Mouse (Mus musculus): ENCODE data around the gene Ptprd. TPM values are rescaled to one million over a fixed set of nuclear protein-coding genes. Genes with fewer than 3 reads are reported as not detected.

Gene Ptprd
- total RNA-seq, 1 experiment from 2014 or later = not detected

DNA sequence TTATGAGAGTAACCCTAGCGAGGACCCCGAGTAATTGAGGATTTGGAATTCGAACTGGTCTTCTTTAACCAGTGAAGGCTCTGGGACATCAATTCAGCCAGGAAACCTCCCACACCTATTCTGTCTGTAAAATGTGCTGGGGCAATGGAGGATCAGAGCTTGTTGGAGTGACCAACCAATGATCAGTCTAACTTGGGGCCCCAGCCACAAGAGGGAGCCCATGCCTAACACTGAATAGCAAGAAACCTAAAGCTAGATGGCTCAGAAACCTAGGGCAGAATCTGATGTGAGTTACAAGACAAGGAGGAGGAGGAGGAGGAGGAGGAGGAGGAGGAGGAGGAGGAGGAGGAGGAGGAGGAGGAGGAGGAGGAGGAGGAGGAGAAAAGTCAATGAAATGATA, 1128.6 kb downstream of the Ptprd start:
- no peak for ATAC-seq (replicated peaks; ENCODE audit: insufficient number of reproducible peaks, low FRiP score, low TSS enrichment, poor library complexity, severe bottlenecking)

DNA sequence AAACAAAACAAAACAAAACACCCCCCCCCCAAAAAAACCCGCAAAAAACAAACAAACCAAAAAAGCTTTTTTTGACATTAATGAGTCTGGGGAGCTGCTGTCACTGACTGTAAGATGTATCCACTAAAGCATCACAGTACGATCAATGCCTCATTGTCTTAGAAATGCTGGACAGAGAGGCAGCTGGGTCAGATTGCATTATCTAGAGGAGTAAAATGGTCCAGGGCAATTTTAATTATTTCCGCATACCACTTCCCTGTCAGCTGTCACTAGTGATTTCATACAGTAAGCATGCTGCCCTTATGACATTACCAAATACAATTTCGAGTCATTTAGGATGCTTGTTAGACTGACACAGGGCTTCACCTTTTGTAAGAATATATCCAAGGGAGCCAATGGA, 1134.2 kb downstream of the Ptprd start:
- ATAC-seq (replicated peaks; ENCODE audit: insufficient number of reproducible peaks, low FRiP score, low TSS enrichment, poor library complexity, severe bottlenecking) = no peak

DNA sequence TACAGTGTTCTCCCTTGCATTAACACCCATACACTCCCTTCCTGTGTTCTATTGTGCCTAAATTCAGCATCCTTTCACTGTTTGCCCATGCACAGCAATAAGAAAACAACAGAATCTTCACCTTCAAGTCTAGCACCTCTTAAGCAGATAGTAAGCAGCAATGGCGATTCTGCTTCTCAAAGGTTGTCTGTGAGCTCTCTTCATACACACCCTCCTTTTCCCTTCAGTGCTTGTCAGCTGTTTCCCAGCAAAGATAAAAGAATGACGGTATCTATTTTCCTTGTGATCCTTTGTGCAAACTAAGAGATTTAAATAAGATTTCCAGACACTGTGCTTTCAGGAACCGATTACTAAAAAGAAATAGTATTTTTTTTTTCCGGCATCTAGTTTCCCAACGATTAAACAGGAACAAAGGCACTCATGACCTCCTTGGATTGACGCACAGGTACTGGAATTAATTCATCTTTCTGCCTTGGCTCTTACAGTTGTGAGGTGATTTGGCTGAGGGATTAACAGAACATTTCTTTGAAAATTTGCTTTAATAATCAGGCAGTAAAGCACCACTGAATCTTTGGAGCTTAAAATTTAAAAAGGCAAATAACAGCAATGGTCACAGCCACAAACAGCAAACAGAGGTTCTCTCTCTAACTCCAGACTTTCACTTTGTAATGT, 1161.1 kb downstream of the Ptprd start:
- ATAC-seq (replicated peaks; ENCODE audit: insufficient number of reproducible peaks, low FRiP score, low TSS enrichment, poor library complexity, severe bottlenecking) = no peak

DNA sequence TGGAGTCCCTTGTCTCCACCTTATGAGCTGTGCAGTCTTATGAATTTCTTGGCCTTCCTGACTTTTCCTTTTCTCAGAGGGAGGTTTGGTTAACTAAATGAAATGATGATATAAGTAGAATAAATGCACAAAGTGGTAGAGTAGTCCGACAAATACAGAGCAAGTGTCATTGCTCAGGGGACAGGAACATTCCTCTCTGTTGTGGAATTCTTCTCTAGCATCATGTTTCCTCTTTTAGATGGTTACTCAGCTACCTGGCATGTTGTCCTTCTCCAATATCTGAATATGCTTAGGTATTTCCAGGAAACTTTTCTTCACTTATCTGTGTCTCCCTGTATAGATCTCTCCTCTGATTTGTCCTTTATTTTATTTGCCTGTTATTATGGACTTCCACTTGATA, 1207.3 kb downstream of the Ptprd start:
- no peak for ATAC-seq (replicated peaks; ENCODE audit: insufficient number of reproducible peaks, low FRiP score, low TSS enrichment, poor library complexity, severe bottlenecking)

- ATAC-seq (replicated peaks; ENCODE audit: insufficient number of reproducible peaks, low FRiP score, low TSS enrichment, poor library complexity, severe bottlenecking) = no peak
Measured at GRCm38 (mm10) chr4:76996172-76996571, 1215.6 kb downstream of the Ptprd start.

DNA sequence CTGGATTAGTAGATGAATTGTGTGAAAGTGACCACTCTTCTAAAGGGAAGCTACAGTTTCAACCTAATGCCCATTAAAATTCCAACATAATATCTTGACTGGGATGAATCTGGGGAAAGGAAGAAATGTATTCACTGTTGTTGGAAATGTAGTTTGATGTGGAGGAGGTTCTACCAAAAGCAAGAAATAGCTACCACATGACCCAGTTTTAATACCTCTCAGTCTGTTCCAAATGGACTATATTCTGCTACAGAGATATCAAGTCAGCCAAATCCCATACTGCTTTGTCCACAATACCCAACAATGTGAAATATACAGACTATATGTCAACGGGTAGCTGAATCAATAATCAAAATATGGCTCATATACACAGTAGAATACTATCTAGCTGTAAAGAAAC, 1221.8 kb downstream of the Ptprd start:
- ATAC-seq (replicated peaks; ENCODE audit: insufficient number of reproducible peaks, low FRiP score, low TSS enrichment, poor library complexity, severe bottlenecking) = no peak

DNA sequence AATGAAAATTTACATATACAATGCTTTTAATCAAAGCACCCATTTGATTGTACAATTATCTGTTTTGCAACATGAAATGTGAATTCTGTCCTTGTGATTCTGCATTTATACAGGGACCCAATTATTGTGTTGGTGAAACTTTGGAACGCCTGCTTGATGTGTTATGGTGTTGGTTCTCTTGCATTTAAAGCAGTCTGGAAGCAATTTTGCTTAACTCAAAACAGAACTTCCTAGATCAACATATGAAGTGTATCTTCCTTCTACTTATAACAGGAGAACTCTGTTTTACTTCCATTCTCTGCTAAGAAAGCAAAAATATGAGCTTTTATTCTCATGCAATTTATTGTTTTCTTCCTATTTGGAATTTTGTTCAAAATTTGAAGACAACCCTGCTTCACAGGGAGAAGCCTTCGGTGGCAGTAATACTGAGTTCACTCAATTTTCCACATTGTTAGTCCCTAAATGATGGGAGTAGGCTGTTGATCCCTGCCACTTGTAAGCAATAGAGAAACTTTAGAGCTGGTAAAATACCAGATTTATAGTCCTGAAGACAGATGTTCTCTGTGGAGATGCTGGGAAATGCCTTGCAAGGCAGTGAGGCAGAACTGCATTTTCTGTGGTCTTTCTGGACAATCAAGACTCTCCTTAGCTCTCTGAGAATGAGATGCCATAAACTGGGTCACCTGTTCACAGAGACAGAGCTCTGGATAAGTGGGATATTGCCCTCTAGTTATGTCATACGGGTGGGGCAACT, 1234.5 kb downstream of the Ptprd start:
- no peak for ATAC-seq (replicated peaks; ENCODE audit: insufficient number of reproducible peaks, low FRiP score, low TSS enrichment, poor library complexity, severe bottlenecking)

GRCm38 (mm10) chr4:76948251-76948650, 1263.5 kb downstream of the Ptprd start:
- no peak for ATAC-seq (replicated peaks; ENCODE audit: insufficient number of reproducible peaks, low FRiP score, low TSS enrichment, poor library complexity, severe bottlenecking)

DNA sequence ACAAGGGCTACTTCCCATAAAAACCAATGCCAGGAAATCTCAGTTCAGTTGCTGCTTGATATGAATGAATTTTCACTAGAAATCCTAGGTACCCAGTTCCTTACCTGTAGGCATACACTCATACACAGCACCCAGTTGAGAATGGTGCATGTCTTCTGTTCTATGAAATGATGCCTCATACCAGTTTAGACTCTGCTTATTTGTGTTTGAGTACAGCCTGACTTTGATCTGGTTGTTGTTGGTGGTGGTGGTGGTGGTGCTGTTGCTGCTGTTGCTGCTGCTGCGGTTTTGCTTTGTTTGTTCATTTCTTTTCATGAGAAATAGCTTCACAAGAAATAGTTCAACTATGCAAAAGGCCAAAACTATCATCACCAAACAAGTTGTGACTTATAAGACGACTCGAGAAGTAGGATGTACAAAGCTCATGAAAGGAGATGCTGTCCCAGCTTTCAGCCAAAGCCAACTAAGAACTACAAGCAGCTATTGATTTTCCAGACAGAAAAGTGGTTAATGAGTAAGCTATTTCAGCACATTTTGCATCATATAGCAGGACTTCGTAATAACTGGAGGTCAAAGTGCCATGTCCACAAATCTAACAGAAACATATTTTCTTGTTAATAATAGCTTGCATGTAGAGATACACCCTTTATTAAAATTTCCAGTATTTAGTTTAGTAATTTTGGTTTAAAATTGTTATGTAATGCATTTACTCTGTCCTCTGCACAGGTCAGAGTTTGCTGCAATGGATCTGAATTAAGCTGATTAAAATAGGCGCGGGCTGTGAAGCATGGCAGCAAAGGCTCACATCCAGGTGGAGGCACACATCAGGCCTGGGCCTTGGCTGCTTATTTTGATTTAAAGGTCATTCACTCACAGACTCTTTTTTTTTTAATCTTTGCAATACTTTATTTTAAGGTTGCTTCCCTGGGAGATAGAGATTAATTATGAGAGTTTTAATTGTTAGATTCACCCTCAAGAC, 1270.1 kb downstream of the Ptprd start:
- no peak for ATAC-seq (replicated peaks; ENCODE audit: insufficient number of reproducible peaks, low FRiP score, low TSS enrichment, poor library complexity, severe bottlenecking)

GRCm38 (mm10) chr4:76931559-76931958, 1280.2 kb downstream of the Ptprd start:
- no peak for ATAC-seq (replicated peaks; ENCODE audit: insufficient number of reproducible peaks, low FRiP score, low TSS enrichment, poor library complexity, severe bottlenecking)

DNA sequence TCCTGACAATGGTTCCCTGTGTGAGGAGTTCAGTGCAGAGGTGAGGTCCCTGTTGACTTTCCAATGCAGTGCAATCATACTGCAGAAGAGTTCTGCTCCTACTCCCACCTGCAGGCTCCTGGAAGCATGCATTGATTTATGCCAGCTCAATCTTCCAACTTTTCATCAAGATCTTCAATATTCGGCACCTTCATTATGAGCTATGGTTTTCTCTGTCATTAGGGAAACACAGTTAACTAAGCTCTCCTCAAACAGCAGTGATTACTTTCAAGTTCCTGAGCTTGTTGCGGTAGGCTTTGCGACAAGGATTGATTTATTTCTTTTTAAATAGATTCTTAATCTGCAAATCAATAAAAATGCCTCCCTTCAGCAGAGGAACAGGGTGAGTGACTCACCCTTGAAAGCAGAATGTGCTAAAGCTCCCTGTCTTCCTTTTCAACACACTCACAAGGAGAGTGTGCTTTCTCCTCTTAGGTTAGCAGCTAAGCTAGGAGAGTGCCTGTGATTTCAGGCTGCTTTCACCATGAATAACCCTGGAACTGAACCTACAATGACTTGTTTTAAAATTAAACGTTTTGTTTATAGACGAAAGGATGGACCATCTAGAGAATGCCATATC, 1298.1 kb downstream of the Ptprd start:
- no peak for ATAC-seq (replicated peaks; ENCODE audit: insufficient number of reproducible peaks, low FRiP score, low TSS enrichment, poor library complexity, severe bottlenecking)

- no peak for ATAC-seq (replicated peaks; ENCODE audit: insufficient number of reproducible peaks, low FRiP score, low TSS enrichment, poor library complexity, severe bottlenecking)
Measured at GRCm38 (mm10) chr4:76901692-76902091, 1310.1 kb downstream of the Ptprd start.

DNA sequence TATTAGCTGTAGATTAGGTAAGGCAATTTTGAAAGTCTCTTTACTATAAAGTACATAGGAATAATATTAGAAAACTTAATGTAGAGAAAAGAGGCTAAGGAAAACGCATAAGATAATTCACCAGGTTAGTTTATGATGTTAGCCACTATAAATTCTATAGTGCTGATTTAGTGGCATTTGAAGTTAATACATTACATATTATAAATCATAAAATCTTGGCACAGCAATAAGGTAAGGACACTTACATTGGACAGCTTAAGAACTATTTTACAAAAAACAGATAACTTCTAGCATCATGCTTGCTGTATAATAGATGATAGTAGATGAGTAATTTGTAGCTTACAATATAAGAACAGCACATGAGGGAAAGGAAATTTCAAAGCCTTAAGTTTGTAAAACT, 1322.1 kb downstream of the Ptprd start:
- ATAC-seq (replicated peaks; ENCODE audit: insufficient number of reproducible peaks, low FRiP score, low TSS enrichment, poor library complexity, severe bottlenecking) = no peak

DNA sequence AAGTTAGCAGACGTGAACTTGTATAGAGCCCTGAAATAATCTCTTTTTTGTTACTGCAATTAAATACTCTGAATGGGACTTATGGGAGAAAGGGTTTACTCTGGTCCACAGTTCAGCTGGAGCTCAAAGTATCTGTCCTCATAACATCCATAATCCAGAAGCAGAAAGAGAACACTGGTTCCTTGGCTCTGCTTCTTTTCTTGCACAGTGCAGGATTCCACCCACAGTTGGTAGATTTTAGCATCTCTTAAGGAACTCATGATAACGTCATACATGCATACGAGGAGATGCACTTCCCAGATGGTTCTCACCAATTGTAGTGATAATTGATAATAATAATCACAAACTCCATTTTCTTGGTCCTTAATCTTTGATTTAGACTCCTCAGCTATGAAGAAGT, 1330.2 kb downstream of the Ptprd start:
- ATAC-seq (replicated peaks; ENCODE audit: insufficient number of reproducible peaks, low FRiP score, low TSS enrichment, poor library complexity, severe bottlenecking) = no peak

GRCm38 (mm10) chr4:76870971-76871370, 1340.8 kb downstream of the Ptprd start:
- no peak for ATAC-seq (replicated peaks; ENCODE audit: insufficient number of reproducible peaks, low FRiP score, low TSS enrichment, poor library complexity, severe bottlenecking)

GRCm38 (mm10) chr4:76865585-76865984, 1346.2 kb downstream of the Ptprd start:
- ATAC-seq (replicated peaks; ENCODE audit: insufficient number of reproducible peaks, low FRiP score, low TSS enrichment, poor library complexity, severe bottlenecking) = no peak

DNA sequence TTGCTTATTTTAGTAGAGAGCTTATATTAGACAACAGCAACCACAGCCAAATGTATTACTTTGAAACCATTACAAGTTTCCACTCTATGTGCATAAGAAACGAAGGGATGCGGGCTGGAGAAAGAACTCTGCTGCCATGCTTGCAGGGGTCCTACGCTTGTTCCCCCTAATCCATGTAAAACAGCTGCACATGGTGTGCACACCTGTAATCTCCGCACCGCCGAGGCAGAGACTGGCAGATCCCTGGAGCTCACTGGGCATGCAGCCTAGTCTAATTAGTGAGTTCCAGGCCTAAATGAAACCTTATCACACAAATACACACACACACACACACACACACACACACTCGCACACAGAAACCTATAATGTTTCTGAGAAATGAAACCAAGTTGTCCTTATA, 1365.5 kb downstream of the Ptprd start:
- no peak for ATAC-seq (replicated peaks; ENCODE audit: insufficient number of reproducible peaks, low FRiP score, low TSS enrichment, poor library complexity, severe bottlenecking)

DNA sequence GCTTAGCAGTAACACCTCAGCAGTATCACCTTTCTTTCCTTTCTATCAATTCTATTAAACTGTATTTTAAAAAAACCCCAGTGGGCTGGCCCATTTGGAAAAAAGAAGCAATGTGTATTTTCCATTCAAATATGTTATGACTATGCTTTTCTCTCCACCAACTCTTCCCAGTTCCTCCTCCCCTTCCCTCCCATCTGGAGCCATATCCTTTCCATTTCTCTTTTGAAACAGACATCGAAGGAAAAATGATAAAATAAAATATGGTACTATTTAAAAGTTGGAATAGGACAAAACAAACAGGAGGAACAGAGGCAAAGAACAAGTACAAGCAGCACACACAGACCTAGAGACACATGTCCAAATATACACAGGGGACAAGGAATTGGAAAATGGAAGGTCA, 1372.7 kb downstream of the Ptprd start:
- no peak for ATAC-seq (replicated peaks; ENCODE audit: insufficient number of reproducible peaks, low FRiP score, low TSS enrichment, poor library complexity, severe bottlenecking)

DNA sequence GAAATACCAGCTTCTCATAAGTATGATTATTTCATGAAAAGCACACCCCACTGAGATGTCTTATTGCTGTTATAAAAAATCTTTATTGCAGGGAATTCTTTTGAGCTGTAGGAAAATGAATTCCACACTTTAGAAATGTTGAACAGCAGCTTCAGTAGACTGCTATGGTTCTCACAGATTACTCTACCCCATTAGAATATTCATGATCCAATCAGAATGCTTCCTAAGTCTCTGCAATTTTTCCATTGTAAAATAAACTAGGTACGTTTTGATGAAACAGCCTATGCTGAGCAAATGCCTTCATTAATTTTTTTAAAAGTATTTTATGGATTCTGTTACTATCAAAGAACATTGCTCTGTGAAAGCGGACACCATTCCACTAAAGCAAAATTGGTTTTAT, 1399.6 kb downstream of the Ptprd start:
- no peak for ATAC-seq (replicated peaks; ENCODE audit: insufficient number of reproducible peaks, low FRiP score, low TSS enrichment, poor library complexity, severe bottlenecking)
